Mouse (Mus musculus) brain, adult 10 weeks (tissue): ENCODE results near the gene Ceacam3. TPM values are rescaled to one million over a fixed set of nuclear protein-coding genes. Genes with fewer than 3 reads are reported as not detected.

Experiments used
- polyA plus RNA-seq: library from polyadenylated mRNA; stranded (reverse); fragments of 350-450 nt; fragmentation: Illumina TruSeq; extraction: RNeasy Lipid Tissue Mini Kit (QIAGEN cat#74804); gene quantifications from one replicate; pipeline ENCODE4 v1.2.3, GENCODE M21; 2015; ENCODE audit warnings: low read depth, low replicate concordance

Gene Ceacam3
- polyA plus RNA-seq: not detected

DNA sequence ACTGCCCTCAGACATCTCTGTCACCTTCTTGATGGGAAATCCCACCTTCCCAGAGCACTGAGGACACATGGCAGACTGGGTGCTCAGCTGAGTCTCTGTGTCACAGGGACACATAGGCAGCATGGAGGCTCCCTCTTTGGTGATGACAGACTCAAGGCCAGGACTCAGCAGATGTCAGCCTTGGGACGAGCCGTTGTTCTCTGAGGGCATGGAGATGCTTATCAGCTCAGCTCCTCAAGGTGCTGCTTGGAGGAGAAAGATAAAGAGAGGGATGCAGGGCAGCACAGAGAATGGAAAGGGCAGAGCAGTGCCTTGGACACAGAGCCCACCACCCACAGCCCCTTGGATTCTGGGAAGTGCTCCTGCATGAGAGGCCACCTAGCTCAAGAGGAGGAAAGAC lies at the start of gene Ceacam3:
Gene Ceacam3, plus strand, starts transcription at position 352 of the 400 bp plus-strand sequence.

GRCm38 (mm10) chr7:17203177-17203576 lies 53.1 kb downstream of the Ceacam3 start, which contains the start of gene Psg29:
Gene Psg29 (plus strand): TSS chr7:17203477.

Other genes with a start within 250 kb of the Ceacam3 start
- gene Ptgir, start 243.8 kb upstream of the Ceacam3 start, polyA plus RNA-seq: not detected
- 1,467 TPM for gene Calm3, start 226.2 kb upstream of the Ceacam3 start, polyA plus RNA-seq
- gene Pnmal2, start 205.6 kb upstream of the Ceacam3 start, polyA plus RNA-seq: 160 TPM
- gene Pnmal1, start 190.6 kb upstream of the Ceacam3 start, polyA plus RNA-seq: 101 TPM
- 64.6 TPM for gene Gm42372, start 167.2 kb upstream of the Ceacam3 start, polyA plus RNA-seq
- gene Ccdc8, start 157.6 kb upstream of the Ceacam3 start, polyA plus RNA-seq: 1.8 TPM
- gene Ppp5c, start 122.4 kb upstream of the Ceacam3 start, polyA plus RNA-seq: 131 TPM
- 0.97 TPM for gene Hif3a, start 87.9 kb upstream of the Ceacam3 start, polyA plus RNA-seq
- 3.4 TPM for gene Psg16, start 76.2 kb upstream of the Ceacam3 start, polyA plus RNA-seq
- gene Psg29, start 53.2 kb downstream of the Ceacam3 start, polyA plus RNA-seq: not detected